Mouse (Mus musculus): Measurements from ENCODE around the gene Drd2. TPM values are rescaled to one million over a fixed set of nuclear protein-coding genes. Genes with fewer than 3 reads are reported as not detected.

The Drd2 gene
- polyA plus RNA-seq (2012; rRNA removed; ENCODE audit: low replicate concordance) = 0.04 TPM in 1 of 2 replicates, not detected in the other

DNA sequence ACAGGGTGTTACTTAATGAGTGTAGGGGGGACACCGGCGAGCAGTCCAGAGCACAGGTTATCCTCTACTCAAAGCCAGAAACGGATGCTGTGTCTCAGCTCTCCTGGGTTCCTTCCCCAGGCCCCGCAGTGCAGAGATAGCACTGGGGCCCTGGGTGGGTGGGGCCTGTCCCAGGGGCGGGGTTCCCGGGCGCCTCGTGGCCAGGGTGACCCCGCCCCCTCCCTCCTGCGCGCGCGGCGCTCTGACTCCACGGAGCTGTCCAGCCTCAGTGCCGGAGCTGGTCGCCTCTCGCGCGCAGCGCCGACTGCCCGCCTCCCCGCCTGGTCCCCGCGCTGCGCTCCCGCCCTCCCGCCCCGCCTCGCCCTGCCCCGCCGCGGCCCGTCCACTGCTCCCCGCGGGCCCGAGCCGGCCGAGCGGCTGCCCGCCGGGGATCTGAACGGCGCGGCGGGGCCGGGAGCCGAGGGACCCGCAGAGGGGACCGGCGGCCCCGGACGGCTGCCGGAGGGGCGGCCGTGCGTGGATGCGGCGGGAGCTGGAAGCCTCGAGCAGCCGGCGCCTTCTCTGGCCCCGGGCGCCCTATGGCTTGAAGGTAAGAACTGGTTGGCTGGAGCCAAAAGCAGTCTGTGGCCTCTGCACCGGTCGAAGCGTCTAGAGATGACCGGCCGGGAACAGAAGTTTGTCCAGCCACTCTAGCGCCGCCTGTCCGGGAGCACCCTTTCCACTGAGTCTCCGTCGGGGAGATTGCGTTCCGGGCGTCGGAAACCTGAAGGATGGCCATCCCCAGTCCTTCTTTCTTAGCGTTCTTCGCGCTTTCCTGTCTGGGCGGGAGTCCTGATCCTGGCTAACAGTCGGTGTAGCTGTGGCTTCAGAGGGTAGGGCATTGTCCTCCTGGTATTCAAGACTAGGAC is at the start of gene Drd2:
Drd2 (plus strand) TSS at position 492 of the 908 bp plus-strand sequence.

DNA sequence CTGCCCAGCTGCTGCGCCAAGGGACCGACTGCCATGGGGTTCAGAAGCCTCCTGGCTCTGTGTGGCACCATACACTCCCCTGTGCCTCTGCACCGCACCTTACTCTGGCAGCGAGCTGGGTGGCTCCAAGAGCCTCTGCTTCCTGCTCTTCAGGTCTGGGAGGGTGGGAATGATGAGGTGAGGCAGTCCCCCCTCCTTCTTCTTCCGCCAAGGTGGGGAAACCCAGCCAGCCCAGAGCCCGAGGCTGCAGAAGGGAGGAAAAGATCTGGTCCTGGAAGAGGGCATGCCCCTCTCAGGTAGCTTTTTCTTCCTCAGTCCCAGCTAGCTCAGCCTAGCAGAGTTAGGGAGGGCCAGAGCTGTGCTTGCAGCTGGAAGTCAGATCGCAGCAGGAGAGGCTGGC is 86.5 kb downstream of the Drd2 start, which contains the start of gene Ankk1:
Ankk1 (minus strand) TSS at position 101 of the 400 bp plus-strand sequence.

Other genes starting within 250 kb of the Drd2 start
- not detected in 2 replicates for gene Gm4894, start 90.1 kb upstream of the Drd2 start, polyA plus RNA-seq (2012; rRNA removed; ENCODE audit: low replicate concordance)
- gene Ankk1, start 86.4 kb downstream of the Drd2 start, polyA plus RNA-seq (2012; rRNA removed; ENCODE audit: low replicate concordance) = 0.04 TPM in 1 of 2 replicates, not detected in the other
- 2.5 and 3.4 TPM in 2 replicates for gene Ttc12, start 145.6 kb downstream of the Drd2 start, polyA plus RNA-seq (2012; rRNA removed; ENCODE audit: low replicate concordance)

Measured in subcutaneous adipose tissue, adult 2 months (tissue).